Mouse (Mus musculus) testis, adult 2 months (tissue): ENCODE results near the gene Fbxl5.

Experiments used
- CTCF ChIP-seq: fragments of 200-500 bp; IDR thresholded peaks from 2 replicates; pipeline ENCODE4 v1.5.1; 2012; ENCODE audit warnings: low read depth, mild to moderate bottlenecking, inconsistent platforms, low read length, moderate library complexity; ENCODE audit not compliant: control insufficient read depth, insufficient read depth, insufficient replicate concordance
- POLR2A ChIP-seq: fragments of 200-500 bp; IDR thresholded peaks from 2 replicates; pipeline ENCODE4 v1.6.1; 2012; ENCODE audit warnings: low read depth, mild to moderate bottlenecking, inconsistent platforms, low read length, moderate library complexity; ENCODE audit not compliant: control insufficient read depth

GRCm38 (mm10) chr5:43822199-43822598 is 761 bp upstream of the Fbxl5 start:
- TF ChIP-seq POLR2A (no peak), CTCF (no peak)
